Mouse (Mus musculus) stomach, postnatal 0 days (tissue): ENCODE data around the gene Dus3l. TPM values are rescaled to one million over a fixed set of nuclear protein-coding genes. Genes with fewer than 3 reads are reported as not detected.

Experiments used
- ATAC-seq: fragments of 200-750 bp; cut with Nextera tagmentation; 2 replicates; pipeline ENCODE4 v1.8.0; 2017; ENCODE audit not compliant: low FRiP score, low TSS enrichment
- DNase-seq: peaks from one replicate; pipeline ENCODE4 v3.0.0-alpha.2; 2016; ENCODE audit warnings: low spot score
- H3K27ac ChIP-seq: fragments of 300-500 bp; sonication (generic); replicated peaks from 2 replicates; pipeline ENCODE4 v1.5.1; 2014; ENCODE audit warnings: mild to moderate bottlenecking, control low read depth
- H3K27me3 ChIP-seq: fragments of 300-500 bp; sonication (generic); 2 replicates; pipeline ENCODE4 v1.6.1; 2014; ENCODE audit warnings: low read length; ENCODE audit not compliant: control insufficient read depth, insufficient read depth
- H3K36me3 ChIP-seq: fragments of 300-500 bp; sonication (generic); 2 replicates; pipeline ENCODE4 v1.6.1; 2014; ENCODE audit warnings: low read length, mixed read lengths; ENCODE audit not compliant: control insufficient read depth, insufficient read depth
- H3K4me1 ChIP-seq: fragments of 300-500 bp; sonication (generic); replicated peaks from 2 replicates; pipeline ENCODE4 v1.6.1; 2014; ENCODE audit warnings: antibody characterized with exemption; ENCODE audit not compliant: control insufficient read depth, insufficient read depth
- H3K4me2 ChIP-seq: fragments of 300-500 bp; sonication (generic); replicated peaks from 2 replicates; pipeline ENCODE4 v1.6.1; 2014; ENCODE audit warnings: low read depth, mild to moderate bottlenecking, control low read depth, moderate library complexity
- H3K4me3 ChIP-seq: fragments of 300-500 bp; sonication (generic); 2 replicates; pipeline ENCODE4 v1.5.1; 2014; ENCODE audit warnings: low read depth, low read length, control low read depth
- H3K9ac ChIP-seq: fragments of 300-500 bp; sonication (generic); 2 replicates; pipeline ENCODE4 v1.6.1; 2014; ENCODE audit warnings: mild to moderate bottlenecking, low read length, control low read depth, mixed read lengths
- H3K9me3 ChIP-seq: fragments of 300-500 bp; sonication (generic); 2 replicates; pipeline ENCODE4 v1.6.1; 2016; ENCODE audit warnings: low read length; ENCODE audit not compliant: control insufficient read depth
- CTCF ChIP-seq: IDR thresholded peaks from 2 replicates; pipeline ENCODE4 v1.5.1; 2016; ENCODE audit warnings: antibody characterized with exemption, low read depth, mild to moderate bottlenecking, moderate library complexity
- EP300 ChIP-seq: optimal IDR thresholded peaks from 2 replicates; pipeline ENCODE3; 2016; ENCODE audit warnings: antibody characterized with exemption
- WGBS: fragments of 180-500 bp; shearing (Covaris S2); extraction: QIAGEN DNeasy Blood & Tissue Kit; methylation state at CpG from one replicate; pipeline ENCODE4 v1.1.7; 2014; 5-methylcytosine and 5-hydroxymethylcytosine counted together
- polyA plus RNA-seq: library from polyadenylated mRNA; unstranded; fragments of >200 nt; fragmentation: Nextera tagmentation; extraction: Ambion mirVana; gene quantifications from 2 replicates; pipeline ENCODE4 v1.2.1, GENCODE M21; 2015

Dus3l gene
- polyA plus RNA-seq, 1 experiment from 2014 or later = 22.9 TPM

GRCm38 (mm10) chr17:56729656-56730055 lies 34.9 kb upstream of the Dus3l start:
- no peak overlapping the region for H3K9ac ChIP-seq
- no peak for DNase-seq
- peaks cover 3% of the 10 kb centered on the region; the same call in 1 of the 2 replicates for H3K4me1 ChIP-seq
- no peak for ATAC-seq
- H3K27me3 ChIP-seq = no peaks in the 10 kb centered on the region
- WGBS = 61% methylated on average over 2 of the region's 2 CpGs
- no peaks in the 10 kb centered on the region for H3K36me3 ChIP-seq
- no peaks in the 10 kb centered on the region for H3K9me3 ChIP-seq
- no peak overlapping the region for H3K4me2 ChIP-seq
- H3K27ac ChIP-seq = no peak overlapping the region
- no peak overlapping the region for H3K4me3 ChIP-seq
- no peak for TF ChIP-seq EP300
- no peak for TF ChIP-seq CTCF

- Histone ChIP-seq H3K4me3 (no peak overlapping the region), H3K27ac (no peak overlapping the region), H3K36me3 (no peaks in the 10 kb centered on the region), H3K4me1 (no peaks in the 10 kb centered on the region), H3K9me3 (no peaks in the 10 kb centered on the region), H3K27me3 (no peaks in the 10 kb centered on the region), H3K9ac (no peak overlapping the region), H3K4me2 (no peak overlapping the region)
- DNase-seq (no peak), ATAC-seq (no peak)
- WGBS = 42% methylated on average over 8 of the region's 8 CpGs
- TF ChIP-seq CTCF (peak; percentile 58), EP300 (no peak)
These were observed 28.0 kb upstream of the Dus3l start for GRCm38 (mm10) chr17:56736534-56736933.

DNA sequence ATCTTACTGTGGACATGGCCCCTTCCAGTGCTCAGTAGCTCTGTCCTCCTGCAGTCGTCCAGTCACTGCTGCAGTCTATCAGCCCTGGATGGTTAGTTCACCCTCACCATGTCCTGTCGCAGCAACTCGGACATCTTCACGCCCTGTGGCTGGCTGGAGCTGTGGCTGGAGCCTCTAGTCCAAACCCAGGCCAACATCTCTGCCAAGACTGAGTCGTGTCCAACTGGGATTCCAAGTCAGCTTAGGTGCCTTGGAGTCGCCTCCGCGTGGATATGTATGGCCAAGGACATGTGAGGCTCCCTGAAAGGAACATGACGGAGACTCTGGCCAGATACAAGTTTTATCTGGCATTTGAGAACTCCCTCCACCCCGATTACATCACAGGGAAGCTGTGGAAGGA lies 26.3 kb upstream of the Dus3l start:
- 68% methylated on average over 10 of the region's 10 CpGs for WGBS
- no peak for ATAC-seq
- Histone ChIP-seq H3K4me3 (no peak overlapping the region), H3K36me3 (no peaks in the 10 kb centered on the region), H3K27ac (no peak overlapping the region), H3K9me3 (no peaks in the 10 kb centered on the region), H3K4me2 (no peak overlapping the region), H3K27me3 (no peaks in the 10 kb centered on the region), H3K4me1 (no peaks in the 10 kb centered on the region), H3K9ac (no peak overlapping the region)
- TF ChIP-seq EP300 (no peak), CTCF (no peak)
- DNase-seq = no peak

GRCm38 (mm10) chr17:56740118-56740787 lies 24.3 kb upstream of the Dus3l start:
- Histone ChIP-seq H3K27me3 (no peaks in the 10 kb centered on the region), H3K9ac (no peak overlapping the region), H3K36me3 (no peaks in the 10 kb centered on the region), H3K4me2 (no peak overlapping the region), H3K4me3 (no peak overlapping the region), H3K9me3 (no peaks in the 10 kb centered on the region), H3K4me1 (no peaks in the 10 kb centered on the region), H3K27ac (no peak overlapping the region)
- no peak for TF ChIP-seq CTCF
- TF ChIP-seq EP300 = no peak
- ATAC-seq (no peak; the same call in 1 of the 2 replicates), DNase-seq (no peak)
- 74% methylated on average over 17 of the region's 17 CpGs for WGBS

DNA sequence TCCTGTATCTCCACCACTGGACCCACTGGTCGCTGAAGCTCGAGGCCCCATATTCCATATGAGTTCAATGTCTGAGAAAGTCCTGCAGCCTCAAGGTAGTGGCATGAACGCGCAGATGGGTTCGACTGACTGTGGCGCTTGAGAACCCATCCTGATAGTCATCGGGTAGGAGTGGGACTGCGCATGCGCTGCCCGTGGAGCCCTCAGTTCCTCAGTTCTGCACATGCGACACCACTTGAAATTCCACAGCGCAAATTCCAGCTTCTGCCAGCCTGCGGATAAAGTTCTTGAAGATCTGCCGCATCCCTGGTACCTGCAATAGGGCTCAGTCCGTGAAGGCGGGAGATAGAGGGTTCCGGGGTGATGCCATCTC lies 23.8 kb upstream of the Dus3l start:
- no peak for DNase-seq
- TF ChIP-seq CTCF (no peak), EP300 (no peak)
- Histone ChIP-seq H3K27ac (no peak overlapping the region), H3K4me2 (no peak overlapping the region), H3K4me1 (no peaks in the 10 kb centered on the region), H3K27me3 (no peaks in the 10 kb centered on the region), H3K9ac (no peak overlapping the region), H3K36me3 (no peaks in the 10 kb centered on the region), H3K4me3 (no peak overlapping the region), H3K9me3 (no peaks in the 10 kb centered on the region)
- 83% methylated on average over 17 of the region's 17 CpGs for WGBS
- no peak for ATAC-seq

DNA sequence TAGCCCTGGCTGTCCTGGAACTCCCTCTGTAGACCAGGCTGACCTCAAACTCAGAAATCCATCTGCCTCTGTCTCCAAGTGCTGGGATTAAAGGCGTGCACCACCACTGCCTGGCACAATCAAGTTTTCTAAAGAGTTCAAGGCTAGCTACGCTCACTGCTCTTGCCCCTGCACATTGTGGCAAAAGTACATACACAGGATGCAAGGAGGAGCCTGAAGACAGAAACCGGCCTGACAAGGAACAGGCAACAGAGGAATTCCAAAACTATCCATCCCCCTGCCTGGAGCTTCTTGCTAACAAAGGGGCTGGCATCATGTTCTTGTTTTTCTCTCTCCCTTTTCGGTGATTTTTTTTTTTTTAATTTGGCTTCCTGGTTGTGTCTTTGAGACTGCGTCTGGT lies 20.4 kb upstream of the Dus3l start:
- Histone ChIP-seq H3K36me3 (no peaks in the 10 kb centered on the region), H3K27me3 (no peaks in the 10 kb centered on the region), H3K4me1 (no peaks in the 10 kb centered on the region), H3K4me3 (no peak overlapping the region), H3K4me2 (no peak overlapping the region), H3K9me3 (no peaks in the 10 kb centered on the region), H3K9ac (no peak overlapping the region), H3K27ac (no peak overlapping the region)
- TF ChIP-seq CTCF (no peak), EP300 (no peak)
- no peak for ATAC-seq
- no peak for DNase-seq
- 29% methylated on average over 5 of the region's 5 CpGs for WGBS
